Mouse (Mus musculus) forebrain, embryonic 12.5 days (tissue): ENCODE measurements at regions not wholly inside any gene's neighbourhood (a gene's known extent, or its start where the extent isn't known, plus 50 kb on each side); places are given as distances from the start of the nearest gene placed in this dataset. TPM values are rescaled to one million over a fixed set of nuclear protein-coding genes. Genes with fewer than 3 reads are reported as not detected.

ENCODE experiments used
- microRNA-seq: library from miRNA; unstranded; fragments of <30 nt; microRNA quantifications from one replicate; pipeline ENCODE4, GENCODE M21; 2017

Small RNA genes lying in the stretch of these regions (microRNA-seq; reads per million reads assigned to microRNA genes)
- not detected for gene Mir8117
